ENCODE assay signal across 8 mouse cellular contexts in genomic region chr6:108876052-108876451, GRCm38 (mm10). TPM values are rescaled to one million over a fixed set of nuclear protein-coding genes. Genes with fewer than 3 reads are reported as not detected.
DNase-seq lines count a peak whose midpoint lies in the region; ATAC-seq and TF ChIP-seq lines count a peak whose summit lies in the region.
"Had no signal": no experiment of that assay in that cellular context is flagged by ENCODE, and none has a peak within 500 bp of the region (broad histone marks: within the 10 kb centered on the region; RNA-seq: fewer than 3 reads in every experiment).

No protein-coding gene starts in this region.

- 0 out of 2 replicates have a peak, but pooled peaks cover 1% of the 10 kb centered on the region for H3K27me3 ChIP-seq in heart, adult 2 months (ENCODE audit: control insufficient read depth, insufficient read depth, low read length)
- H3K27me3 ChIP-seq in kidney, adult 2 months (replicated peaks; ENCODE audit: control insufficient read depth, insufficient read depth, low read length), result no peaks in the 10 kb centered on the region
- H3K27me3 ChIP-seq in midbrain, embryonic 16.5 days (ENCODE audit: control insufficient read depth, insufficient read depth, low read depth, low read length), result no peaks in the 10 kb centered on the region

- H3K4me3 ChIP-seq in heart, adult 2 months, result peak overlapping the region; percentile 32
- no peak overlapping the region for H3K4me3 ChIP-seq in kidney, adult 2 months (ENCODE audit: insufficient read depth, low read depth, low read length)
- H3K4me3 ChIP-seq in midbrain, embryonic 16.5 days (ENCODE audit: low read depth, low read length), result no peak overlapping the region
- H3K4me3 ChIP-seq: erythroblast, embryonic 14.5 days had no signal

- H3K4me1 ChIP-seq in heart, adult 2 months (ENCODE audit: control insufficient read depth, insufficient read depth, low read length), result no peaks in the 10 kb centered on the region; the same call in 1 of the 2 replicates
- no peaks in the 10 kb centered on the region for H3K4me1 ChIP-seq in kidney, adult 2 months (ENCODE audit: control insufficient read depth, insufficient read depth, low read length)
- H3K4me1 ChIP-seq in midbrain, embryonic 16.5 days (ENCODE audit: control insufficient read depth, insufficient read depth, low read length), result peaks cover 2% of the 10 kb centered on the region; the same call in 1 of the 2 replicates

- DNase-seq in 416B (ENCODE audit: low read depth), result peak; percentile 75
- DNase-seq in A20 (ENCODE audit: low read depth, low spot score), result peak; percentile 61
- DNase-seq in heart, adult 2 months, result peak; percentile 23 to 42
- DNase-seq in kidney, adult 2 months, result peak; percentile 75
- DNase-seq in urinary bladder, postnatal 36 days (ENCODE audit: low spot score in 2 of 2), result no peak
- DNase-seq in gastrocnemius, adult 18-20 months (ENCODE audit: low spot score), result no peak

- peak overlapping the region; percentile 63 for H3K27ac ChIP-seq in heart, adult 2 months
- H3K27ac ChIP-seq in kidney, adult 2 months (ENCODE audit: insufficient read depth, low read depth, low read length), result no peak overlapping the region
- H3K27ac ChIP-seq in midbrain, embryonic 16.5 days (ENCODE audit: low read length), result 0 out of 2 replicates have a peak overlapping the region, but pooled peaks have one; percentile 52

- no peak for TF ChIP-seq CTCF in heart, adult 2 months (IDR thresholded peaks at IDR 0.05)
- no peak for TF ChIP-seq CTCF in kidney, adult 2 months (conservative IDR thresholded peaks at IDR 0.05; ENCODE audit: insufficient read depth, insufficient read length, low read depth, low read length)

- peak overlapping the region; percentile 16; the same call in 1 of the 2 replicates for H3K9ac ChIP-seq in heart, adult 2 months (ENCODE audit: low read depth, low read length)
- peak overlapping the region; percentile 16; the same call in 1 of the 2 replicates for H3K9ac ChIP-seq in midbrain, embryonic 16.5 days (ENCODE audit: low read depth, low read length)

- 0 out of 2 replicates have a peak, but pooled peaks have one; percentile 24 for TF ChIP-seq POLR2A in heart, adult 2 months (IDR thresholded peaks at IDR 0.05; ENCODE audit: insufficient read depth, low read depth, low read length)
- no peak for TF ChIP-seq POLR2A in kidney, adult 2 months (IDR thresholded peaks at IDR 0.05; ENCODE audit: low read depth, low read length)

- peak overlapping the region; percentile 29; the same call in 1 of the 2 replicates for H3K4me2 ChIP-seq in midbrain, embryonic 16.5 days (ENCODE audit: low read length)

- no peak for TF ChIP-seq EP300 in heart, adult 2 months (IDR thresholded peaks at IDR 0.05; ENCODE audit: insufficient read depth, low read depth, low read length)

- no peaks in the 10 kb centered on the region for H3K79me2 ChIP-seq in heart, adult 2 months (replicated peaks; ENCODE audit: control insufficient read depth, insufficient read depth, low read length)

- 11% methylated on average over 5 of the region's 5 CpGs for WGBS in heart, adult 2 months
- 38% methylated on average over 5 of the region's 5 CpGs for WGBS in kidney, adult 2 months
- WGBS in midbrain, embryonic 16.5 days, result 18% methylated on average over 5 of the region's 5 CpGs

- peaks cover 3% of the 10 kb centered on the region; the same call in 1 of the 2 replicates for H3K9me3 ChIP-seq in midbrain, embryonic 16.5 days (replicated peaks; ENCODE audit: control insufficient read depth, low read length, poor library complexity, severe bottlenecking)

- intact Hi-C loops in heart, adult 2 months (cut with DNase I), result loop anchor here (5.0 to 10.0 kb wide), 2 partner anchors 89 to 276 kb away; no protein-coding TSS in a partner anchor

- ATAC-seq in midbrain, embryonic 16.5 days, result peak; percentile 73

- no peaks in the 10 kb centered on the region for H3K36me3 ChIP-seq in heart, adult 2 months (ENCODE audit: control insufficient read depth, insufficient read depth, low read length)
- no peaks in the 10 kb centered on the region for H3K36me3 ChIP-seq in kidney, adult 2 months (ENCODE audit: control insufficient read depth, insufficient read depth, low read length)
- no peaks in the 10 kb centered on the region for H3K36me3 ChIP-seq in midbrain, embryonic 16.5 days (ENCODE audit: control insufficient read depth, insufficient read depth, low read length)

RNA-seq across cellular contexts. Expression of gene Edem1, which starts 47.6 kb away (rescaled TPM):
- total RNA-seq in heart, adult 2 months (2021), result 10 to 100 TPM; 10.1 to 13.8 TPM
- 6.0 and 7.4 TPM in 2 replicates for polyA plus RNA-seq in heart, adult 2 months (2012; rRNA removed)
- polyA plus RNA-seq in kidney, adult 2 months (2012; rRNA removed), result 17.8 and 18.4 TPM in 2 replicates
- polyA plus RNA-seq in midbrain, embryonic 16.5 days (2015; fragmentation: Nextera tagmentation; extraction: Ambion mirVana), result 4.1 and 4.9 TPM in 2 replicates
- total RNA-seq in gastrocnemius, adult 18-20 months (2021), result 1 to 10 TPM; 2.7 to 5.1 TPM

Comparison
In these comparisons a context has a peak if more than half of its experiments do, and no peak if none do; other contexts are left out.
1. DNase-seq: peak in 416B (single experiment), A20 (single experiment), heart, adult 2 months (2 of 2) and kidney, adult 2 months (single experiment); none in urinary bladder, postnatal 36 days (0 of 2) and gastrocnemius, adult 18-20 months (single experiment).